Mouse (Mus musculus): ENCODE measurements at regions not wholly inside any gene's neighbourhood (a gene's known extent, or its start where the extent isn't known, plus 50 kb on each side); places are given as distances from the start of the nearest gene placed in this dataset.
A peak's percentile ranks its signal among the peaks of the same experiment; 100 is the strongest.

DNA sequence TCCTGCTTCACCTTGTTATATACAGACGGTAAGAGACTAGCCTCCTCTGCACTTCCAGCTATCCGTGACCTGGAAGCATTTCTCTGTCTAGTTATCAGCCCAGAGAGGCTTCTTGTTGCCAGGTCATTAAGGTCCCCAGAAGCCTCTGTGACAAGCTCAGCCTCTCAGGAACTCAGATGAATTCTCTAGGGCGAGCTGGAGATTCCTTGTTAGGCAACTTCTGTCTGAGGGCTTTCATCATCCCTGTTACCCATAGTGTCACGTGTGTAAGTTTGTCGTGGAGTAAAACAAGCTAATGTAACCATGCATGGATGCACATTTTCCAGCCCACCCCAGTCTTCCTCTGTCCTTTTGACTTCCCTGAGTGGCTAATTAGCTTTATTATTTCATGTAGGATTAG, 126.3 kb upstream of the Ednra start:
- DNase-seq (ENCODE audit: low spot score): no peak

DNA sequence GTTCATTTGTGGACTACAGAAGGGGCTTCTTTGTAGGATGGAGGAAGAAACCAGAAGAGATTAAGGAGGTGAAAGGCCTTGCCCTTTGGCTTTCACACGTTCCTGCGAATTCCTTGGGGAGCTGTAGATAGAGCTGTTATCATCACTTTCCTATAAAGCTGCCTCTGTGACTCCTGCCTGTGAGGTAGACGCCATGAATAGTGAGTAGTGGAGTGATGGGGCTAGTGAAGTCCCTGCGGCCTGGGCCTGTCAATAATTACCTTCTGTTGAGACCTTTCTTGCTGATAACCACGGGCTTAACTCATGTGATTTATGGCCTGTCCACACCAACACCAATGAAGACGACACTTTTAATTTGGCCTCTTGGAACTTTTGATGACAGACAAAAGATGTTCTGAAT, 146.0 kb upstream of the Ednra start:
- DNase-seq (ENCODE audit: low spot score): no peak

DNA sequence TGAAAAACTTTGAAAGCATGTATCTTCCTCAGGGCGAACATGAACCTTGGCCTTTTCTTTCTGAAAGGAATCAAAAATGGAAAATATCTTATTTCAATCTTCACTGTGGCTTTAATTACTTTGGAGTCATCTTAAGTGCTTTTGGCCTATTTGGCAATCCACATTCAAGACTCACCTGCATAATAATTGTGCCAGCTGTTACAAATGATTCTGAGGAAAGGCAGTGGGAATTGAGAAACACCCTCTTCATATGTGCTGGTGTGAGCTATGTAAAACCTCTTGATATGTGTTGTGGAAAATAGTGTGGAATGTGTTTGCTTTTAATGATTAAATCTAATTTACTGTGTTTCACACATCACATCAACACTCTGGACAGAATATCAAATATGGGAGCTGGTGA, 148.5 kb upstream of the Ednra start:
- no peak for DNase-seq (ENCODE audit: low spot score)

DNA sequence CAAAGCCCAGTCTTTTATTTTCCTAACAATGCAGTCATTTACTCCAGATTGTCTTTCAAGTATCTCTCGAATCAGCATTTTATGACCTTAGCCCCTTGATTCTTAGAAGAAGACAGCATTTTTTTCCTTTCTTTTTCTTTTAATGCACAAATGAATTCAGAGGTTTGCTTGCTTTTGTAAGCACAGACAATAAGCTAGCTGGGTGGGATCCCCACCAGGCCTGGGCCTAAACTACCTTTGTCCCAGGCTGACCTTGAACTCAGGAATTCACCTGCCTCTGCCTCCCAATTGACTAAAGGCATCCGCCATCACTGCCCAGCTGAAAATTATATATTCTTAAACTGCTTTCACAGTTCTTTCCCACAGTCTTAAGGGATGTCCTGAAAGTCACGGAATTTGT, 195.5 kb upstream of the Ednra start:
- DNase-seq (ENCODE audit: low spot score): no peak

DNA sequence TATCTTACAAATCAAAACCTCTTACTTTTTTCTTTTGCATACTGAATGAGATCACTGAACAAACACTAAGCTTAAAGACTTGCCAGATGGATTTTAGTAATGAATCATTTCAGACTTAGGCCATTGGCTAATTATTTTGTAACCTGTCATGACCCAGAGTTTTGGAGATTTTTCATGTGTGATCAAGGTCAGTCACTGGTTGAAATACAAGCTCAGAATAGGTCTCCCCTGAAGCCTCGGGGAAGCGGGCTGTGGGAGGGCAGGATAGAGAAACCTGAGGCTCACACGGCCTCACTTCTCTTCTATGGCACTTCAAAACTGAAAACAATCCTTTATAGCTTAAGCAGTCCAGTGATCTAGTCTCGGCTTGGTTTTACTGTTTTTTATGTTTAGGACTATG, 197.6 kb upstream of the Ednra start:
- no peak for DNase-seq (ENCODE audit: low spot score)

DNA sequence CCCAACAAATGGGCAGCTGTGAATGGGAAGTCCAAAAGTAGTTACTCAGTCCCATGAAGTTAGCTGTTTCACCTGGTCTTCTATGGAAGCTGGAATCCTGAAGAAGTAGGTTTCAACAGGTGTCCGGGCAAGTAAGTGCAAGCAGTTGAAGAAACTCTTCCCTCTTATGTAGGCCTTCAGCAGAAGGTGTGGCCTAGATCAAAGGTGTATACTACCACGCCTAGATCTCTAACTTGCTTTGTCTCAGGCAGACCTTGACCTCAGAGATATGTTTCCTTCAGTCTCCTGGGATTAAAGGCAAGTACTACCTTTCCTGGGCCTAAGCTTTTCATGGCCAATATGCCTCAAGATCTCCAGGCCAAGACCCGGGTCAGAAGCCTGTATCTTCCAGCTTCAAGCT, 223.4 kb upstream of the Ednra start:
- no peak for DNase-seq (ENCODE audit: low spot score)

DNA sequence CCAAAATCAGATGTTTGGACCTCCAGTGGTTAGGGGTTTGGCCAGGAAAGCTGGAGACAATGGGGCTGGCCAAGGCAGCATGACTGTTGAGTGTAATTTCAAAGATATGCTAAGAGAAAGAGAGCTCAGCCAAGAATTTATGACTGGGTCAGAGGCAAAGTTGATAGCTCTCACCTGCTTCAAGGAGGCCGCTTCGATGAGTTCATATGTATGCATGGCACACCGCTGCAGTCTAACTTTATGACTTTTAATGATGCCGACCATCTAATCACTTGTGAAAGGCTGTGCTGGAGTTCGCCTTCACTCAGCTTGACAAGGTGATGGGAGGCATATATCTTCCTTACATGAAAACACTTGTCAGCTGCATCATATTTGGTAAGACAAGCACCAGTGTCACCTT, 225.4 kb upstream of the Ednra start:
- DNase-seq (ENCODE audit: low spot score): no peak

DNA sequence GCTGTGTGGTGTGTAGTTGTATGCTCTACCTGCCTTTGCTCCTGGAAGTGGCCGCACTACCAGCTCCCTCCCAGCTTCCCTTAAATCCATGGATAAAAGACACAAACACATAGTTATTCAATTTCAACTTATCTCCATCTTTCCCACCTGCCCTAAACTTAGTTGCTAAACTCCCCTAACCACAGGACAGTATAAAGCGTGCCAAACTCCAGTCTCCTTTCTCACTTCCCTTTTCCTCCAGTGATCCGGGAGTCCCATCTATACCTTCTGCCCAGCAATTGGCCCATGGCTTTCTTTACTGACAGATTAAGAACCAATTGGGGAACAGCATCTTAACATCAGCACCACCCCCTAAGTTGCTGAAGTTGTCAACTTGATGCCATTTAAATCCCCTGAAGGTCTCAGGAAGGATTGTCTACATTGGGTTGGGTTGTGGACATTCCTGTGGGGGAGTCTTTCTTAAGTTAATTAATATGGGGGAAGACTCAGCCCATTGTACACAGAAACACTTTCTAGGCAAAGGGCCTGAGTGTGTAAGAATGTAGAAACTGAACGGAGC, 234.6 kb upstream of the Ednra start:
- DNase-seq (ENCODE audit: low spot score): no peak

DNA sequence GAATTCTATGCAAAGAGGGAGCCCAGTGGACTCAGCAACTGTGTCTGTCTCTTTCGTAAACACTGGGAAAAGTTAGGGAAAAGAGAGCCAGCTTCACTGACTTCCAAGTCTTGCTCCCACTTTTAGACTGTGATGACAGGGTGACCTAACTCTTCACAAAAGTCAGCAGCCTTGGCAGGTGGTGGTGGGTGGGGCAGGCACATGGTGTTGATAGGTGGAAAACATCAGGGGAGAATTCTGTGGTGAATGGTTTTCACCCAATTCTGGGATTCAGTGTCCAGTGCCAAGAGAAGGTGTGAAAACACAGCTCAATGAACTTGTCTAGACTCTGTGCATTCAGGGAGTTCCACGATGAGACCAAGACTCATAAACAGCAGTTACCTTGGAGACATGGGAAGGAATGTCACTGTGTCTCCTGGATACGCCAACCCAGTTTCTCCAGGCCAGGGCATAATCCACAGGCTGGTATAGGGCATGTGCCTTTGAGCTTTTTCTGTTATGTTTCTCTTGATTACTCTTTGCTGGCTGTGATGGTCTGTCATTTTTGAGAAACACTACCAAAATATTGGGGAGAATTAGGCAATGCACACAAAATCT, 238.9 kb upstream of the Ednra start:
- no peak for DNase-seq (ENCODE audit: low spot score)

DNA sequence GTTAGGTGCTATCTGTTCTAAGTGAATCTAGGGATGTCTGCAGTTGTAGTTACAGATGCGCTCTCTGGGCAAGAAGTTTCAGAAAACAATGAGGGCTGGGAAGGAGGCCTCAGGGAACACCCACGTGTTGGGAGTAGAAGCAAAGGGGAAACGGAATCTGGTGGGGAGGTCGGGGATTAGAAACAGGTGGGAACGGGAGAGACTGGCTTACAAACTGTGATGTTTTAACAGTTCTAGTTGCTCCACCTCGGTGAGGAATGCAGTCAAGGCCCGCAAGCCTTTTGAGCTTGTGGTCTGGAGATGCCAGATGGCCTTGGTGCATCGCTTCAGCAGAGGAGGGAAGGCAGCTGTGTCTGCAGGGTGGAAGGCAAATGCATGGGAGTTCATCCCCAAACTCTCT, 242.7 kb upstream of the Ttc29 start:
- peak; percentile 32 for DNase-seq (ENCODE audit: low spot score)

DNA sequence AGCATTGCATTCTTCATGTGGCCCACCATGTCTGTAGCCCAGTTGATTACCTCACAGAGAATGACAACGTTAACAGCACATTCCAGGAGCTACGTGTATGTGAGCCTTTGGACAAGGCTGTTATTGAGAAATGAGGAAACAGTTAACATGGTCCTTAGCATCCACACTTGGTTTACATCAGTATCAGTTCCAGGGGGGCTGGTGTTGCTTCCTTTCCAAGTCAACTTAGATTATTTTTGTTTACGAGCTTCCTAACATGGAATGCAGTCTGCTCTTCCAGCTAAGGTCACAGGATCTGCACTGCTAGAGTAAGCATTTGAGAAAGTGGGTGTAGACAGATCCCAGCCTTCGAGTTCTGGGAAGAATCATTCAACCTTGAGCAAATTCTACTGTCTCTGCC, 239.4 kb upstream of the Ttc29 start:
- no peak for DNase-seq (ENCODE audit: low spot score)

DNA sequence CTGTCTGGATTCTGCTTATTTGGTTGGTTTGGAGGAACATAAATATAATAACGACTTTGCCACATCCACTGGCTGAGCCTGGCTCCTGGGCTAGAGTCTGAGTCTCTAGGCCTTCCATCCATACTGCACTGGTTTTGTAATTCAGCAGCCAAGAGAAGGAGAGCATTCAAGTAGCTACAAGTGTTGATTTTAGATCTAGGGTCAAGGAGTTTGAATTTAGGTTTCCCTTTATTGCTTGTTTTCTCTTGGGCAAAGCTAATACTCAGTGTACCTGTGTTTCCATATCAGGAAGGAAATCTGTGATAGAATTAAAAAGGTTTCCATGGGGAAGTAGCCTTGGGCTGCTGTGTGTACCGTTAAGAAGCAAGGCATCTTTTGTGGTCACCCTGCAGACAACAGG, 234.0 kb upstream of the Ttc29 start:
- no peak for DNase-seq (ENCODE audit: low spot score)

DNA sequence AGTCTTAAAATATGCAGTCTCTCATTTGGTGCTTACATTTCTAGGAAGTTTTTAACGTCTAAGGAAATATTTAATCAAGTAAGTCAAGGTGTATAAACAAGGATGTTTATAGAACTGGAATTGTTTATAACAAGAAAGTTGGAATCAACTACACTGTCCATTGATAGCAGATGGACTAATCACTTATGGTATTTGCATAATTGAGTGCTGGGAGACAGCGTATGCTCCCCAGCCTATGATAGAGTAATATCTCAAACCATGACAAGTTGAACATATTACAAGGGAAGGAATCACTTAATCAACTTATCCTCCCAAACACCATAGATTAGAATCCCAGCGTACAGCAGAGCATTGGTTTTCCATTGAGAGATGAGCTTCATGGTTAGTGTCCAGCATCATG, 232.4 kb upstream of the Ttc29 start:
- DNase-seq (ENCODE audit: low spot score): no peak

DNA sequence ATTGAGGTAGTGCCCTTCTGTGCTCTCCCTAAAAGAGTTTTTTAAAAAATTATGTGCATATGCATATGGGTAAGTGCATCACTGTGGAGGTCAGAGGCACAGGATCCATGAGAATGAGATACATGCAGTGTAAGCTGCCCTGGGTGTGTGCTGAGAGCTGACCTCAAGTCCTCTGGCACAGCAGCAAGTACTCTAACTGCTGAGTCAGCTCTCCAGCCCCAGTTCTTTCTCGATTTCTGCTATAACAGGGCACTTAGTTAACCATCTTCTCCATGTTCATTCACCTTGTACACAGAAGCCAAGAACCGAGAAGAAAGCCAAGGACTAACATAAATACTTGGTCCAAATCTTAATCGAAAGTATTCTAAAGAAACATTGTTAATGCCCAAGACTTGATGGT, 231.1 kb upstream of the Ttc29 start:
- no peak for DNase-seq (ENCODE audit: low spot score)

DNA sequence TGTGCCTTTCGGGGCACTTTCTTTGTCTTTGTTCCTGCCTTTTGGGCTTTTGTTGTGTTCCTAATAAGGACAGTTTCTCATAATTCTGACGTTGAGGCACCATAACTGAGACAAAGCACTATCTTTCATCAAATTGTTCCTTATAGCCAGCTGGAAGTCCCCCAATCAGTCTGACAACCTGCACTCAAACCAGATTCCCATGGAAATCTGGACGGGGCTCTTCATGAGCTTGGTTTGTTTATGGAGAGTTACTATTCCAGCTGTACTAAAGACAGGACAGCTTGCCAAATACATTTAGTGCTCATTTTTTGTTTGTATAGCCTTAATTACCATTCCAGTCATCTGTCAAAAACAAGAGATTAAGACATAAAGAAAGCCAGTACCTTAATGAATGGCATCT, 229.6 kb upstream of the Ttc29 start:
- DNase-seq (ENCODE audit: low spot score): no peak

DNA sequence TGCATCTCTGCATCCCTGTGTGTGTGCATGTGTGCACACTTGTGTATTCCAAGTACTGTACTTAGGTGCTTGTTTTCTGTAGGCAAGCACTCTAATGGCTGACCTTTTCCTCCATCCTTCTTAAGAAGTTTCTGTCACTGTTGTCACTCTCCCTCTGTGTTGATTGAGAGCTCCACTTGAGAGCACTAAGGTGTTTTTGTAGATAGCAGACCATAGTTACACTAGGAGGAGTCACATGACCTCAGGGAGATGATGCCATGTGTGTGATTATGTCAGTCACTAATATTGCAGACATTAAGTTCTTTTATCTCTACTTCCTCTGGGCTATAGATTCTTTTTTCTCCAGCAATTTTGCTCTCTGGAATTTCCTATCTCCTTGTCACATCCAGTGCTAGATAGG, 225.9 kb upstream of the Ttc29 start:
- DNase-seq (ENCODE audit: low spot score): no peak

DNA sequence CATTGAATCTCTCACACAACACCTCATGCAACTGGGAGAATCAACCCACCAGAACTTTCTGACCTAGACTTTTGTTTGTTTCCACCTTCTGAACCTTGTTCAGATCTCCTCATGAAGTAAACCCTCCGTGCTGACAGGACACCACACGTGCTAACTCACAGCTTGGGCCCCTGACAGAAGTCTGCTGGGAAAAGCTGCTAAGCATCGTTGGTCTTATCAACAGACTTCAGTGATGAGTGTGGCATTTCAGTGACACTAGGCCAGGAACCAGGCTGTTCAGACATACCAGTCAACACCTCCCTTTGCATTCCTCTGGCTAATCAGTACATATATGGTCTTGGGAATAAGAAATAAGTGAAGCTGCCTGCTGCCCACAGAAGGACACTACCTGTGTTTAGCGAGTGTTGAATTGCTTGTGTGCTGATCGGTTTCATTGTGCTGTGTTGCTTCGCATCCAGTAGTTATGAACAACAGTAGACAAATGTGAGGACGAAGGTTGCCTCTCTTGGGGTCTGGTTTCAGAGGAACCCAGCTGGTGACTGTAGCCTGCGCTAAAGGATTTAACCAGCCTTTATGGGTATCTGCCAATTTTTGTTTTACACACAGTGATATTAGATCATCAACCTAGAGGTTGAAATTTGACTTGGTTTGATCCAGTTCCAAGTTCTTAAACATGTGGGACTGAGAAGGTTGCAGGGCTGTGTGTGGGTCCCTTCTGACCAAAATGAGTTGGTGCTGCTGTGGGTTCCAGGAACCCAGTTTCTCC, 224.6 kb upstream of the Ttc29 start:
- no peak for DNase-seq (ENCODE audit: low spot score)

DNA sequence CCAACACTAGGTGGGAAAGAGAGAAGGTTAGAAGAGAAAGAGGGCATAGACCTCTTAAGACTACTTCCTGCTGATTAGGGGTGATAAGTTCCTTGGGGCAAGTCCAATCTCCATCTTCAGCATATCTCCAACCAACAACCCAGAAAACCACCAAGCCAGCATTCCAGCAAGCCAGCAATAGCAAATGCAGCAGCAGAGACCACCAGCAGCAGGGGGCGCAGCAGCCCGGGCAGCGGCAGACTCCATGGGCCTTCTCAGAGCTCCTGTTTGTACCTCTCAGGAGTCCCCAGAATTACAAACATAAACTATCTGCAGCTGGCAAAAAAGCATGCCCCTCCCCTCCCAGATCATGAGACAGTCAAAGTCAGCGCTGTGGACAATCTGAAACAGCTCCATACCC, 222.0 kb upstream of the Ttc29 start:
- no peak for DNase-seq (ENCODE audit: low spot score)

DNA sequence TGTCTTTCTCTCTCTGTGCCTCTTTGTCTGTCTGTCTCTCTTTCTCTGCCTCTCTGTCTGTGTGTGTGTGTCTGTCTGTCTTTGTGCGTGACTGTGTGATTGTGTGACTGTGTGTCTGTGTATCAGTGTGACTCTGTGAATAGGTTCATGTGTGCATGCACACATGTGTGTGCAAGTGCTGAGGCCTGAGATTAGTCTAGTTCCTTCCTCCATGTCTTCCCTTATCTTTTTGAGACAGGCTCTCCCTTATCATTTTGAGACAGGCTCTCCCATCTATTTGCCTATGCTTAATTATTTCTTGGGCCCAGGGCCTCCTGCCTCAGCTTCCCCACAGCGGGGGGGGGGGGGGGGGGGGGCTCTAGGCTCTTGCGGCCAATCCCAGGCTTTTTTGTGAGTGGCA, 212.8 kb upstream of the Ttc29 start:
- no peak for DNase-seq (ENCODE audit: low spot score)

DNA sequence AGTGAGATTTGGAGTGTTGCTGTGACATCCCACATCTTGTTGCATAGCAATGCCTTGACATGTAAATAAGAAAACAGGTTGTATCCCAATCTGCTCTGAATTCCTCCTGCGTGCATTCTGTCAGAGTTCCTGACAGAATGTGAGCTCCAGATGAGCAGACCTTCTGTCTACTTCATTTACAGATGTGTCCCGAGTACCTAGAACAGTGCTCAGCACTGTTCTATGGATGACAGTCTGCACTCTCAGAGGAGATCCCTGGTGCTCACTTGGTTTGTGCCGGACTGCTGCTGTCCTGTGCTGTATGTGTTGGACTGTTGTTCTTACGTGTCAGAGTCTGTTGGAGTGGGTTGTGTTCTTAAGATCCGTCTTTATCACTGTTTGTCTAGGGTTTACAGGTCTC, 211.4 kb upstream of the Ttc29 start:
- DNase-seq (ENCODE audit: low spot score): no peak

DNA sequence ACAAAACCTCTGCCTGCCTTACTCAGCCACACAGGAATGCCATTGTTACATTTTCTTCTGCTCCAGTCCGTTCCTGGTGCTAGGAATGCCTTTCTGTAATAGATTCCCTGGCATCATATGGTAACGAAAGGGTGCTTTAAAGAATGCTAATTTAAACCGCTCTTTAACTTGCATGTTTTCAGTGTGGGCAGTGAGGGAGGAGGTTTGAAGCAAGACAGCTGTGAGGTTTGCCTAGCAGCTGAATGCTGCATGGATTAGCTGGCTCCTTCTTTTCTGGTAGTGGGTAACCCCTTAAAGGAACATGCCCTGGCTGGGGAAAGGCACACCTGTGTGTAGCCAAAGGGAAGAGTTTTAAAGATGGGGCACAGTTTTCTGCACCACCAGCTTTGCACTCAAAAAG, 211.0 kb upstream of the Ttc29 start:
- no peak for DNase-seq (ENCODE audit: low spot score)

DNA sequence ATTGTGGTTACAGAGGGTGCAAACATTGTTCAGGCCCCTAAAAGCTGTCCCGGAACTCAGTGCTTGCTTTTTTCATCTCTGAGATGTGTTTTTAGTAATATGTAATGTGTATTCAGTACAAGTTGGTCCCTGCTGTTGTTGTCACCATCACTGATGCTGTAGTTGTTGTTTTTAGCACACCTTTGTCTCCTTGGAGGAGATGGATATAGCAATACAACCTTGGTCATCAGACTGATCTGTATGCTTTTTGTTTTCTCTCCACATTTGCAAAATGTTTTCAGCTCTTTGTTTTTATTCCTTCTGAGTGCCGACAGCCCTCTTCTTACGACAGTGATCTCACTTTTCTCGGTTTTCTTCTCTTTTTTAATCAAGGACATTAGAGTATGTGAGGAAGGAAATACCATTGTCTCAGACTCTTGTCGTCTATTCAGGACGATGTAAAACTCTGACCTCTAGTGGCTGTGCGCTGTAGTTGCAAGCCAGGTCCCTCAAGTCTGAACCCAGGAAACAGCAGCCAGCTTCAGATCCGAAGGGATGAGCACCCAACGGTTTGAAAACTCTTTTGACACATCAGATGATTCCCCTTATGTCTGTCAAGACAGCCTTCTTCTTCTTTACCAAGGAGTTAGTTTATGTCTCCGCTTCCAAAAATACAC, 209.1 kb upstream of the Ttc29 start:
- peak; percentile 45 for DNase-seq (ENCODE audit: low spot score)

DNA sequence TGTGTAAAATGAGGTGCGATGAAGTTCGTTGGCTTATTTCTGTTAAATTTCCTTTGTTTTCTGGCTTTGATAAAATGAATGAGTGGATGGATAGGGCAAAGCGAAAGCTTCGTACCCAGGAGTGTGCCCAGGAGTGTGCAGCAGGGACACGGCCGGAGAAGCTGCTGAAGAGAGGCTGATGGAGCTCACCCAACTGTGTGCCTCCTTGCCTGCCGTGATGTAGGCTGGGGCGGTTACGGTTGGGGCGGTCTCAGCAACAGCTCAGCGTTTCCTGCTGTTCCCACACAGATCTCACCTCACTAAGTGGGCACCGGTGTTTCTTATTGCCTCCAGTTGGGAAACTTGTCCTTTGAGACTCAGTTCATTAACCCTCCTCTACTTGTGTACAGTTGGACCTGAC, 208.2 kb upstream of the Ttc29 start:
- no peak for DNase-seq (ENCODE audit: low spot score)
